Mouse (Mus musculus) heart, postnatal 36 days (tissue): ENCODE data around the gene Mapk12. TPM values are rescaled to one million over a fixed set of nuclear protein-coding genes. Genes with fewer than 3 reads are reported as not detected.

Experiments used
- DNase-seq, 2 experiments: peaks; one replicate each; pipeline ENCODE4 v3.0.0; 2021 to 2022
- intact Hi-C: fragments of 180-260 bp; cut with DNase I; formaldehyde crosslinking; loops from one replicate; pipeline ENCODE4 v1.15.1; 2025
- microRNA-seq, 2 experiments: library from miRNA; unstranded; fragments of <30 nt; microRNA quantifications; one replicate each; pipeline ENCODE4 v1.2.0; 2021; ENCODE audit warnings: borderline number of aligned reads in 2 of 2
- total RNA-seq, 2 experiments: library from RNA; stranded (reverse); gene quantifications; 2 replicates each; pipeline ENCODE4 v1.2.3; 2021

Gene Mapk12
- total RNA-seq, 2 experiments from 2014 or later = 21.5 to 23.7 TPM

DNA sequence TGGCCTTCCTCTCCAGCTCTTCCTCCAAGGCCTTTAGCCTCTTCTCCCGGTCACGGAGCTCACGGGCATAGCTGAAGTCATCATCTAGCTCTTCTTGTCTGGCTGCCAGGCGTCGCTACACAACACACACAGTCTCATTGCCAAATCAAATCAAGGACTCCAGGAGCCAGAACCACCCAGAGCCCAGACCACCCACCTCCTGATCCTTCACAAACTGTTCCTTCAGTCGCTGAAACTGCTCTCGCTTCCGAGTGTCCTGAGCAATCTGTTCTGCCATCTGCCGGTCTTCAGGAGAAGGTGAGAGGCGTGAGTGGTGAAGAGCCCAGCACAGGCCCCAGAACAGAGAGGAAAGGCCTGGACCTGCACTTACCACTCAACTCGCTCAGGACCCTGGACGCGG, 34.4 kb downstream of the Mapk12 start:
- no peak for DNase-seq
- intact Hi-C loops = no loop called here

DNA sequence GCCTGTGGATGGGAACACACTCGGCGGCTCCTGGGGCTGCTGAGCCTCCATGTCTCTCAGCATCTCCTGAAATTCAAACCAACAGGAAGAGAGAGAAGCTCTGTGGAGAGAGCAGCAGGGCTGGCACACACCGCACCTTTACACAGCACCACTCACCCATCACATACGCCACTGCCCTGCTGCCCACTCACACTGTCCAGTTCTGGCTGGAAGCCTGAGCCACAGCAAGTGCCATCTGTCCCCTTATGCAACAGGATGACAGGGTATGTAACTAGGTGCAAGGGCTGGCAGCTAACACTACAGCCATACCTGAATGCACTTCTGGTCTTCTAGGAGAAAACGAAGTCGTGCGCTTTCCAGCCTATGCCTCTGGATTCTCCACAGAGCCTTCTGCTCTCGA, 36.1 kb downstream of the Mapk12 start:
- intact Hi-C loops = no loop called here
- no peak for DNase-seq

DNA sequence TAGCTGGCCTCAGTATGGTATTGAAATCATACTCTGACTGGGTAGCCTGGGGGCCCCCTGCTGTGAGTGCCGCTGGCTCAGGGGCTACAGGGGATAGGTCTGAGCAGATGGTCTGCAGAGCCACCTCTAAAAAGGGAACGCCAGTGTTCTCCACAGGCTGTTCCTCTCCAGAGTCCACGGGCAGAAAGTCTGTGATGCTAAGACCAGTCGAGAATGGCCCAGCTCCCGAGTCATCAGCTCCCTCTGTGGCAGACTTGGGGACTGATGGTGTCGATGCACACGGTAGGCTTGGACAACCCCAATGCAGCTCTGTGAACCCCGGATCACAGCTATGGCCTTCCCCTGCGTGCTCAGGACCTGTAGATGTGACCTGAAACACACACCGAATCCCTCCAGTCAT, 36.6 kb downstream of the Mapk12 start:
- intact Hi-C loops = no loop called here
- DNase-seq = no peak

DNA sequence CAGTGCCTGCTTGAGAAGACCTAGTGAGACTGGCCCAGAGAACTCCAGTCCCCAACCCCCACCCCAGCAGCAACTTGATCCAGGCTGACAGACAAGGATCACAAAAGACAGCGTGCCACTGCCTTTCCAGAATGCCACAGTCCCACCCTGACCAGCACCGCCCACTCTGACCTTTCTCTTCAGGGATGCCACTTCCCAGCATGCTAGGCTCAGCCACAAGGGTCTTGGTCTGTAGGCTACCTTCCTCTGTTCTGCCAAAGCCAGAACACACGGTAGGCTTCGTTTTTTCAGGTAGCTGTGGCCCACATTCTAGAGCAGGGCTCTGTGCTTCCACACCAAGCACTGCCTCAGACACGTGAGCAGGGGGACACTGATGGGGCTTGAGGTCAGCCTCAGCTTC, 37.9 kb downstream of the Mapk12 start:
- intact Hi-C loops = no loop called here
- no peak for DNase-seq

DNA sequence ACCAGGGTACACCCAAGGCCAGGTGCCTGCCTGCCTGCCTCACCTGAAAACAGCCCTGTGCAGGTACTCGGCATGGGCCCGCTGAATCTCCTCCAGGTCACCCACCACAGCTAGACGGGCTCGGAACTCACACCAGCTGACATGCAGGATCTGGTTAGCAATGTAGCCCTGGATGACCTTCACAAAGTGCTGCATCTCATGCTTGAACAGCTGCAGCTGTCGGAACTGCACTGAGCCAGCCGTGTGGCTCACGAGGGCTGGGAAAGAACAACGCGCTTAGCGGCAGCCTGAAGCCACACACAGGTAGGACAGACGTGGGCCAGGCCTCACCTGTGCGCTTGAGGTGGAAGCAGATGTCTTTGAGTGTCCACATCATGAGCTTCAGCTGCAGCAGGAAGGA, 39.7 kb downstream of the Mapk12 start:
- DNase-seq = no peak
- intact Hi-C loops = no loop called here

DNA sequence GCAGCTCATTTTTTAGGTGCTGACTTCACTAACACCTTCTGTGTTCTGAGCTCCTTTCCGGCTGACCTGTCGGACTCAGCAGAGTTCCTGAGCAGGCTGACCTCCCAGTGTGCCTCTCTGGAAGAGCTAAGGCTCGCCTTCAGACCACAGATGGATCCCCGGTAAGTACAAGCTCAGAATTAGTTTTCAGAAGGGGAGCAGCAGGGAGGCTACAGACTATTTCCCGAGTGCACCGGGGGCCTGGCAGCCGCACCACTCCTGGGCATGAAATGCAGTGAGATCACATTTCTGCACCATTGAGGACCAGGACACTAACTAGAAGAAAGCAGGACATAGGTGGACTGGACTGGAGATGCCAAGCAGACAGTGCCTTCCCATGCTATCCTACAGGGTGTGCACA, 41.9 kb downstream of the Mapk12 start:
- DNase-seq = no peak
- intact Hi-C loops = no loop called here

DNA sequence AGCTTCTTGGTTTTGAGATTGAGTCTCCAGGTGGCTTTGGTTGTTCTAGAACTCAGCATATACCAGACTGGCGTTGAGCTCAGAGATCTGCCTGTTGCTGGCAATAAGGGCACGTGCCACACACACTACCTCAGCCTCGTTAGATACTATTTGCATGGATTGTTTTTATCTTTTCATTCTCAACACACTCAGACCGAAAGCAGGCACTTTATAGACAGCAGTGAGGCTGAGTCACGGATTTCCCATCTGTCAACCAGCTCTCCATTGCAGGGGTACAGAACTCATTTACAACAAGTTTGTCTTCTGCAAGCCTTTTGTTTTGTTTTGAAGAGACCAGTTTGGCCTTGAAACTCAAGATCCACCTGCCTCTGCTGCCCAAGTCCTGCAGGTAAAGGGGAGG, 43.1 kb downstream of the Mapk12 start:
- no peak for DNase-seq
- intact Hi-C loops = no loop called here

DNA sequence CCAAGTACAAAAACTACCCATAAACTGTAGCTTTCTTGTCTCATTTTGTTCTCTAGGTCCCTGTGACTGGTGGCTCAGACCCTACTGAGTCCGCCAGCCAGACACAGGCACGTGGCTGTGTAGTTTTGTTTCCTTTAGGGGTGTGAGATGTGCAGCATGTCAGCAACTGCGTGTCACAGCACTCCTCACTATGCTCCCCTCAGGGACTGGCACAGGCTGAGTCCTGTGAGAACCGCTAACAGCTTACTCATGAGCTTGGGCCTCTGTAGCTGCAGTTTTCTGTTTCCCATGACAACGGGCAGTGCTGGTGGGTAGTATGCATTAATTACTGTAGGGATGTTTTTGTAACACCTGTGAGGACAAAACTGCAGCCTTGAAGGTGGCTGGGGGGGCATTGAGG, 48.3 kb downstream of the Mapk12 start:
- no peak for DNase-seq
- intact Hi-C loops = no loop called here

DNA sequence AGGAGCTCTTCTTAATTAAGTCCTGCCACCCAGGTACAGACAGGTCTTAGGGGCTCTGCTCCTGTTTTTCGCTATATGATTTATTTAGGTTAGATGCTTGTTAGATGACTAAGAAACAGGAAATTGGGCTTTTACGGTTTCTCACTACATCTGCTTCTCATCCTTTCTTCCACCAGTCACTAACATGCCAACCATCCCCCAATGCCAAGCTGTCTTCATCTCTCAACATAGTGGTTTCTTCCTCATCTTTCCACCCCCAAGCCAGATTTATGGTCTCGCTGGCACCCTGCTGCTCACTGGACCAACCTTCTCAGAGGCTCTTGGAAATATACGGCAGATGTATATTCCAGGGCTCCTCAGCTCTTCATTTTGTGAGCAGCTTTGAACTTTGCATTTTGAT, 49.8 kb downstream of the Mapk12 start:
- intact Hi-C loops = no loop called here

DNA sequence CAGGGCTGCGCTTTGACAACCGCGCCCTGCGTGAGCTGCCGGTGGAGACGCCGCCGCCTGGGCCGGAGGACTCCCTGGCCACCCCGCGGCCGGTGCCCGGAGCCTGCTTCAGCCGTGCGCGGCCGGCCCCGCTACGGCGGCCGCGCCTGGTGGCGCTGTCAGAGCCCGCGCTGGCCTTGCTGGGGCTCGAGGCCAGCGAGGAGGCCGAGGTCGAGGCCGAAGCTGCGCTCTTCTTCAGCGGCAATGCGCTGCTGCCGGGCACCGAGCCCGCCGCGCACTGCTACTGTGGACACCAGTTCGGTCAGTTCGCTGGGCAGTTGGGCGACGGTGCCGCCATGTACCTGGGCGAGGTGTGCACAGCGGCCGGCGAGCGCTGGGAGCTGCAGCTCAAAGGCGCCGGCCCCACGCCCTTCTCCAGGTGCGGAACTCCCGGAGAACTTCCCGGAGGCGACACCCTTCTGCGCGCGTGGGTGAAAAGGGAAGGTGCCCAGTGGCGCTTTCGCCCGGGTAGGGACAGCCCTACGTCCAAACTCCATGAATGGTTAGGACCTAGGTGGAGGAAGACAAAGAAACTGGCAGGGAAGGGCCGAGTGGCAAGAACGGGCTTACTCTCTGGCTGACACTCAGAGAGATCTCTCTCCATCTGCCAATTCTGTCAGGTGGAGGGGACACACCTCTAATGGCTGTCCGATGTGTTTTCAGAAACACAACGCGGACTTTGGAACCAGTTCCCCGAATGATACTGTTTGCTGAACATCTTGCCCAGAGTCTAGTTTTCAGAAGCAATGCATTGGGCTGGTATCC, 51.1 kb downstream of the Mapk12 start:
- intact Hi-C loops = loop anchor here (1.0 kb wide), 1 partner anchor 12 kb away; no protein-coding TSS in a partner anchor
- no peak for DNase-seq

More for the DNA sequence above, 49.8 kb downstream of the Mapk12 start:
- no peak for DNase-seq

DNA sequence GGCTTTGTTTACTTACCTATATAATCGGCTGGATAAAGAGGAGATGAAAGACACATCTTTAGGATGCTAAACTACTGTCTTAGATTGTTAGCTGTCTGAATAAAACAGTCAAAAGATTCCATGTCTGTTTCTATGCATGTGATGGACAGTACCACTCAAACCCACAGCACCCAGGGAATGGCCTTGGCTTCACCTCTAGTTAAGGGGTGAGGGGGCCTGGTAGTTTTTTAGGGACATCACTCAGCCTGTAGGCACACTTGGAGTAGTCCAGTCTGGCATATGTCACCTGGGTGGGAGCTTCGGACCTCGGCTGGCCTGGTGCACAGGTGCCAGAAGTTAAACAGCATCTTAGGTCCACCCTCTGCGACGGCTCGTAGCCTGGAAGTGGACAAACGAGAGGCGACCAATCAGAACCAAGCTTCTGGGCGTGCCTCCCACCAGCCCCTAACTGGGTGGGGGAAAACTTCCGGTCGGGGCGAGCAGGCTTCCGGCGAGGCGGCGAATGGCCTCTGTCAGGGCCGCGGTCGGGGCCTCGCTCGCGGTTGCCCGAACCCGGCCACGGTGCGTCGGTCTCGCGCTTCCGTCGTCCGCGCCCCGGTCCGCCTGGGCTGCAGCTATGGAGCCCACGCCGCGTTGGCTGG, 51.8 kb downstream of the Mapk12 start, which contains the start of gene Selenoo:
Gene Selenoo (plus strand): TSS at position 478 of the 641 bp plus-strand sequence.
- intact Hi-C loops = loop anchor here (1.0 kb wide), 1 partner anchor 11 kb away; no protein-coding TSS in a partner anchor
- peak; percentile 89 to 93 for DNase-seq

DNA sequence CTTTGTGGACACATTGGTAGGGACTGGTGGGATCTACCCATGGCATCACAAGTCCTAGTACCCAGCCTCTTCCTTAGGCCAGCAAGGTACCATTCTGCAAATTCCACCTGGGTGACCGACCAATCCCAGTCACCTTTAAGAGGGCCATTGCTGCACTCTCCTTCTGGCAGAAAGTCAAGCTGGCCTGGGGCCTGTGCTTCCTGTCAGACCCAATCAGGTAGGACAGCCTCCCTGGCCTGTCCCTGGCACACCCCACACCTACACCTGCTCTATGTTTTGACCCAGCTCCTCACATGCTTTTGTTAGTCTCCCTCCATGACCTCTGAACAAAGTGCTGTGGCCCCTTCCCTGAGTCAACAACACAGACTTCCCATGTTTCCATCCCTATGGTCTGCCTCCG, 55.7 kb downstream of the Mapk12 start:
- no peak for DNase-seq
- intact Hi-C loops = no loop called here

DNA sequence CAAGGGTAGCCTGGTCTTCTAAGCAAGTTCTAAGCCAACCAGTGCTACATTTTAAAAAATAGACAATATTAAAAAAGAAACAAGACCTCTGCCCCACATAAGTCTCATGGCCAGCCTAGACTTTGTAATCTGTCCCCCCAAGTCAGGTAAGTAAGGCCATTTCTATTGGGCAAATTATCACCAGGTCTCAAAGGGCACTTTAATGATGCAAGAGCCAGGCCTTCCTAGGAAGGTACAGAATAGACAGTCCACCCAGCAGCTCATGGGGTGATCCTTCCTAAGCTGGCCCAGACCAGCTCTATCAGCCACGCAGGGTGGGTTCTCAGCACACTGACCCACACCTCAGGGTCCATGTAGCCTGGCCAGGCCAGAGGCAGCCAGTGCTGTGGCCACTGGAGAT, 56.6 kb downstream of the Mapk12 start:
- intact Hi-C loops = no loop called here

More for the DNA sequence above, 56.6 kb downstream of the Mapk12 start:
- no peak for DNase-seq

Small RNA genes within 50 kb of the gene (microRNA-seq; reads per million reads assigned to microRNA genes)
- gene Mir6958 (0 to 4.7 reads per million in 2 experiments), gene Mir7118 (0 to 0.72 reads per million in 2 experiments)

Other genes with a start within 250 kb of the Mapk12 start
- not detected for gene Ttll8, start 186.3 kb downstream of the Mapk12 start, total RNA-seq
- not detected for gene Mlc1, start 161.7 kb downstream of the Mapk12 start, total RNA-seq
- gene Mov10l1, start 157.8 kb downstream of the Mapk12 start, total RNA-seq = 10 to 100 TPM; 89.7 to 92.7 TPM
- gene Panx2, start 81.0 kb downstream of the Mapk12 start, total RNA-seq = 1 to 10 TPM; 1.3 to 1.7 TPM
- gene Trabd, start 65.6 kb downstream of the Mapk12 start, total RNA-seq = 10 to 100 TPM; 45.6 to 50.5 TPM
- gene Selenoo, start 51.6 kb downstream of the Mapk12 start, total RNA-seq = 10 to 100 TPM; 15.4 to 17.1 TPM
- 1 to 10 TPM; 8.6 to 8.8 TPM for gene Tubgcp6, start 17.6 kb downstream of the Mapk12 start, total RNA-seq
- gene Hdac10, start 12.0 kb downstream of the Mapk12 start, total RNA-seq = 1 to 10 TPM; 7.1 to 7.4 TPM
- gene Mapk11, start 8.9 kb upstream of the Mapk12 start, total RNA-seq = 1 to 10 TPM; 1.7 to 2.0 TPM
- 100 to 1,000 TPM in 1 of 2 experiments, 10 to 100 TPM in 1; 92.4 to 100 TPM for gene Plxnb2, start 40.1 kb upstream of the Mapk12 start, total RNA-seq
- gene Dennd6b, start 55.8 kb upstream of the Mapk12 start, total RNA-seq = 10 to 100 TPM in 1 of 2 experiments, 1 to 10 TPM in 1; 8.9 to 10.5 TPM
- 10 to 100 TPM; 70.5 to 72.5 TPM for gene Ppp6r2, start 70.8 kb upstream of the Mapk12 start, total RNA-seq
- 10 to 100 TPM; 65.7 to 75.5 TPM for gene Sbf1, start 174.6 kb upstream of the Mapk12 start, total RNA-seq
- not detected for gene Adm2, start 182.0 kb upstream of the Mapk12 start, total RNA-seq
- gene Miox, start 193.7 kb upstream of the Mapk12 start, total RNA-seq = not detected
- gene Lmf2, start 215.0 kb upstream of the Mapk12 start, total RNA-seq = 10 to 100 TPM; 29.0 to 33.2 TPM
- gene Ncaph2, start 215.0 kb upstream of the Mapk12 start, total RNA-seq = 10 to 100 TPM; 50.4 to 58.6 TPM
- gene Sco2, start 233.1 kb upstream of the Mapk12 start, total RNA-seq = 10 to 100 TPM; 25.2 to 28.2 TPM
- under 1 TPM; 0.41 to 0.64 TPM for gene Tymp, start 236.3 kb upstream of the Mapk12 start, total RNA-seq
- gene Odf3b, start 238.6 kb upstream of the Mapk12 start, total RNA-seq = under 1 TPM; 0.97 to 0.98 TPM
- not detected for gene Klhdc7b, start 244.2 kb upstream of the Mapk12 start, total RNA-seq